Mouse (Mus musculus) lung, embryonic 16.5 days (tissue): ENCODE results near the gene Ccdc30. TPM values are rescaled to one million over a fixed set of nuclear protein-coding genes. Genes with fewer than 3 reads are reported as not detected.
A peak's percentile ranks its signal among the peaks of the same experiment; 100 is the strongest.

ENCODE experiments used
- ATAC-seq: fragments of 200-750 bp; cut with Nextera tagmentation; 2 replicates; pipeline ENCODE4 v1.8.0; 2017; ENCODE audit warnings: low read depth, mild to moderate bottlenecking, moderate library complexity
- H3K27ac ChIP-seq: fragments of 300-500 bp; sonication (generic); 2 replicates; pipeline ENCODE4 v1.5.1; 2014; ENCODE audit warnings: mild to moderate bottlenecking, control low read depth, low read length
- H3K27me3 ChIP-seq: fragments of 300-500 bp; sonication (generic); 2 replicates; pipeline ENCODE4 v1.6.1; 2014; ENCODE audit warnings: low read depth, low read length, mixed read lengths; ENCODE audit not compliant: control insufficient read depth, insufficient read depth
- H3K36me3 ChIP-seq: fragments of 300-500 bp; sonication (generic); 2 replicates; pipeline ENCODE4 v1.6.1; 2014; ENCODE audit warnings: low read length; ENCODE audit not compliant: control insufficient read depth, insufficient read depth
- H3K4me1 ChIP-seq: fragments of 300-500 bp; sonication (generic); replicated peaks from 2 replicates; pipeline ENCODE4 v1.6.1; 2014; ENCODE audit warnings: low read length, mixed read lengths; ENCODE audit not compliant: control insufficient read depth, insufficient read depth
- H3K4me2 ChIP-seq: fragments of 300-500 bp; sonication (generic); 2 replicates; pipeline ENCODE4 v1.6.1; 2014; ENCODE audit warnings: low read depth, low read length, control low read depth
- H3K4me3 ChIP-seq: fragments of 300-500 bp; sonication (generic); 2 replicates; pipeline ENCODE4 v1.5.1; 2014; ENCODE audit warnings: mild to moderate bottlenecking, low read length, control low read depth
- H3K9ac ChIP-seq: fragments of 300-500 bp; sonication (generic); 2 replicates; pipeline ENCODE4 v1.6.1; 2014; ENCODE audit warnings: low read length, control low read depth
- H3K9me3 ChIP-seq: fragments of 300-500 bp; sonication (generic); 2 replicates; pipeline ENCODE4 v1.6.1; 2016; ENCODE audit warnings: low read length; ENCODE audit not compliant: control insufficient read depth
- WGBS: fragments of 180-500 bp; shearing (Covaris S2); extraction: QIAGEN DNeasy Blood & Tissue Kit; methylation state at CpG from one replicate; pipeline ENCODE4 v1.1.7; 2014; 5-methylcytosine and 5-hydroxymethylcytosine counted together
- polyA plus RNA-seq: library from polyadenylated mRNA; unstranded; fragments of >200 nt; fragmentation: Nextera tagmentation; extraction: Ambion mirVana; gene quantifications from 2 replicates; pipeline ENCODE4 v1.2.1, GENCODE M21; 2015

The Ccdc30 gene
- polyA plus RNA-seq, 1 experiment from 2014 or later: 6.1 TPM

- H3K27me3 ChIP-seq: no peaks in the 10 kb centered on the region
- H3K4me1 ChIP-seq: no peaks in the 10 kb centered on the region
- H3K36me3 ChIP-seq: no peaks in the 10 kb centered on the region; the same call in 1 of the 2 replicates
- no peaks in the 10 kb centered on the region for H3K9me3 ChIP-seq
- H3K4me3 ChIP-seq: no peak overlapping the region
- H3K9ac ChIP-seq: no peak overlapping the region
- no peak for ATAC-seq
- no peak overlapping the region for H3K4me2 ChIP-seq
- no peak overlapping the region for H3K27ac ChIP-seq
- WGBS: 90% methylated on average over 3 of the region's 3 CpGs
Measured at GRCm38 (mm10) chr4:119300761-119301160, 114.6 kb downstream of the Ccdc30 start.

GRCm38 (mm10) chr4:119297361-119297760 lies 118.0 kb downstream of the Ccdc30 start:
- H3K9me3 ChIP-seq: no peaks in the 10 kb centered on the region
- no peak overlapping the region for H3K27ac ChIP-seq
- WGBS: 70% methylated on average over 2 of the region's 2 CpGs
- no peak for ATAC-seq
- H3K27me3 ChIP-seq: no peaks in the 10 kb centered on the region
- peaks cover 7% of the 10 kb centered on the region for H3K4me1 ChIP-seq
- no peak overlapping the region for H3K4me3 ChIP-seq
- no peak overlapping the region for H3K4me2 ChIP-seq
- no peaks in the 10 kb centered on the region; the same call in 1 of the 2 replicates for H3K36me3 ChIP-seq
- no peak overlapping the region for H3K9ac ChIP-seq

- WGBS: 4% methylated on average over 6 of the region's 6 CpGs
- H3K27me3 ChIP-seq: no peaks in the 10 kb centered on the region
- H3K9me3 ChIP-seq: no peaks in the 10 kb centered on the region
- peak overlapping the region; percentile 69 for H3K4me2 ChIP-seq
- peaks cover 10% of the 10 kb centered on the region for H3K4me1 ChIP-seq
- peak overlapping the region; percentile 77 for H3K4me3 ChIP-seq
- H3K27ac ChIP-seq: peak overlapping the region; percentile 87
- no peak for ATAC-seq
- H3K36me3 ChIP-seq: peaks cover 5% of the 10 kb centered on the region
- H3K9ac ChIP-seq: peak overlapping the region; percentile 85
Measured at GRCm38 (mm10) chr4:119295134-119295453, 120.2 kb downstream of the Ccdc30 start.

GRCm38 (mm10) chr4:119294415-119295133 lies 120.7 kb downstream of the Ccdc30 start, which contains the start of gene Ybx1:
Gene Ybx1 (minus strand): TSS chr4:119294604.
- Histone ChIP-seq H3K4me1 (peaks cover 10% of the 10 kb centered on the region), H3K27ac (peak within 1 kb of the TSS; percentile 87), H3K4me2 (peak within 1 kb of the TSS; percentile 92), H3K27me3 (no peaks in the 10 kb centered on the region), H3K9me3 (no peaks in the 10 kb centered on the region), H3K36me3 (peaks cover 5% of the 10 kb centered on the region), H3K4me3 (peak within 1 kb of the TSS; percentile 77), H3K9ac (peak within 1 kb of the TSS; percentile 90)
- WGBS: under 1% methylated on average over 55 of the region's 61 CpGs
- peak; percentile 99 for ATAC-seq

GRCm38 (mm10) chr4:119293574-119294258 lies 121.6 kb downstream of the Ccdc30 start:
- peak overlapping the region; percentile 92 for H3K4me2 ChIP-seq
- no peaks in the 10 kb centered on the region for H3K9me3 ChIP-seq
- H3K4me1 ChIP-seq: peaks cover 10% of the 10 kb centered on the region
- H3K4me3 ChIP-seq: peak overlapping the region; percentile 77
- H3K27me3 ChIP-seq: no peaks in the 10 kb centered on the region
- 0% methylated on average over 48 of the region's 80 CpGs for WGBS
- H3K9ac ChIP-seq: peak overlapping the region; percentile 90
- peak; percentile 25 for ATAC-seq
- H3K27ac ChIP-seq: peak overlapping the region; percentile 79
- H3K36me3 ChIP-seq: peaks cover 7% of the 10 kb centered on the region

- H3K36me3 ChIP-seq: peaks cover 7% of the 10 kb centered on the region
- peaks cover 10% of the 10 kb centered on the region for H3K4me1 ChIP-seq
- H3K27me3 ChIP-seq: no peaks in the 10 kb centered on the region
- peak overlapping the region; percentile 92 for H3K4me2 ChIP-seq
- H3K4me3 ChIP-seq: peak overlapping the region; percentile 77
- peak overlapping the region; percentile 90 for H3K9ac ChIP-seq
- no peak for ATAC-seq
- peak overlapping the region; percentile 79 for H3K27ac ChIP-seq
- H3K9me3 ChIP-seq: no peaks in the 10 kb centered on the region
- under 1% methylated on average over 24 of the region's 24 CpGs for WGBS
Measured at GRCm38 (mm10) chr4:119292771-119293573, 122.3 kb downstream of the Ccdc30 start.

- Histone ChIP-seq H3K4me1 (peaks cover 12% of the 10 kb centered on the region), H3K27me3 (no peaks in the 10 kb centered on the region), H3K4me2 (peak overlapping the region; percentile 92), H3K27ac (no peak overlapping the region), H3K36me3 (peaks cover 7% of the 10 kb centered on the region), H3K4me3 (peak overlapping the region; percentile 77), H3K9me3 (no peaks in the 10 kb centered on the region), H3K9ac (peak overlapping the region; percentile 90; the same call in 1 of the 2 replicates)
- ATAC-seq: no peak
- WGBS: 62% methylated on average over 1 of the region's 1 CpGs
Measured at GRCm38 (mm10) chr4:119291921-119292320, 123.4 kb downstream of the Ccdc30 start.

- no peak for ATAC-seq
- peaks cover 10% of the 10 kb centered on the region; the same call in 1 of the 2 replicates for H3K4me1 ChIP-seq
- no peak overlapping the region for H3K4me3 ChIP-seq
- H3K36me3 ChIP-seq: peaks cover 34% of the 10 kb centered on the region
- H3K9me3 ChIP-seq: no peaks in the 10 kb centered on the region
- no peak overlapping the region for H3K9ac ChIP-seq
- no peaks in the 10 kb centered on the region for H3K27me3 ChIP-seq
- WGBS: 39% methylated on average over 2 of the region's 2 CpGs
- no peak overlapping the region; the same call in 1 of the 2 replicates for H3K27ac ChIP-seq
- no peak overlapping the region for H3K4me2 ChIP-seq
Measured at GRCm38 (mm10) chr4:119285336-119285735, 130.0 kb downstream of the Ccdc30 start.

GRCm38 (mm10) chr4:119284861-119285260 lies 130.5 kb downstream of the Ccdc30 start:
- WGBS: 85% methylated on average over 1 of the region's 1 CpGs
- H3K4me2 ChIP-seq: no peak overlapping the region
- ATAC-seq: no peak
- H3K36me3 ChIP-seq: peaks cover 39% of the 10 kb centered on the region
- H3K27ac ChIP-seq: no peak overlapping the region
- no peaks in the 10 kb centered on the region for H3K9me3 ChIP-seq
- H3K4me3 ChIP-seq: no peak overlapping the region
- no peaks in the 10 kb centered on the region for H3K27me3 ChIP-seq
- peaks cover 10% of the 10 kb centered on the region; the same call in 1 of the 2 replicates for H3K4me1 ChIP-seq
- no peak overlapping the region for H3K9ac ChIP-seq
